Mouse (Mus musculus) forebrain, embryonic 10.5 days (tissue): ENCODE data around the gene Ccrl2. TPM values are rescaled to one million over a fixed set of nuclear protein-coding genes. Genes with fewer than 3 reads are reported as not detected.

Source experiments
- DNase-seq: peaks from one replicate; pipeline ENCODE4 v3.0.0-alpha.2; 2017; ENCODE audit warnings: low spot score; ENCODE audit errors: extremely low spot score
- H3K27ac ChIP-seq: fragments of 300-500 bp; sonication (generic); 2 replicates; pipeline ENCODE4 v1.5.1; 2016; ENCODE audit warnings: mild to moderate bottlenecking
- H3K27me3 ChIP-seq: fragments of 300-500 bp; sonication (generic); 2 replicates; pipeline ENCODE4 v1.6.1; 2016; ENCODE audit warnings: mild to moderate bottlenecking; ENCODE audit not compliant: poor library complexity, severe bottlenecking
- H3K36me3 ChIP-seq: fragments of 300-500 bp; sonication (generic); replicated peaks from 2 replicates; pipeline ENCODE4 v1.6.1; 2016; ENCODE audit warnings: mild to moderate bottlenecking, moderate library complexity
- H3K4me1 ChIP-seq: fragments of 300-500 bp; sonication (generic); 2 replicates; pipeline ENCODE4 v1.6.1; 2016
- H3K4me3 ChIP-seq: fragments of 300-500 bp; sonication (generic); 2 replicates; pipeline ENCODE4 v1.5.1; 2016; ENCODE audit warnings: mild to moderate bottlenecking, moderate library complexity
- H3K9me3 ChIP-seq: fragments of 300-500 bp; sonication (generic); 2 replicates; pipeline ENCODE4 v1.6.1; 2016; ENCODE audit warnings: mild to moderate bottlenecking, moderate library complexity
- WGBS: fragments of 180-500 bp; shearing (Covaris S2); methylation state at CpG from one replicate; pipeline ENCODE4 v1.1.7; 2016; 5-methylcytosine and 5-hydroxymethylcytosine counted together
- polyA plus RNA-seq: library from polyadenylated mRNA; unstranded; fragments of >200 nt; fragmentation: Nextera tagmentation; extraction: Ambion mirVana; gene quantifications from 2 replicates; pipeline ENCODE4 v1.2.1, GENCODE M21; 2016

Ccrl2 gene
- polyA plus RNA-seq, 1 experiment from 2014 or later = 0.74 TPM

GRCm38 (mm10) chr9:111011550-111011949 lies 45.8 kb downstream of the Ccrl2 start:
- Histone ChIP-seq H3K4me3 (no peak overlapping the region), H3K4me1 (no peaks in the 10 kb centered on the region), H3K27ac (no peak overlapping the region), H3K9me3 (no peaks in the 10 kb centered on the region), H3K36me3 (no peaks in the 10 kb centered on the region), H3K27me3 (no peaks in the 10 kb centered on the region)
- DNase-seq = no peak
- WGBS = 88% methylated on average over 9 of the region's 9 CpGs

DNA sequence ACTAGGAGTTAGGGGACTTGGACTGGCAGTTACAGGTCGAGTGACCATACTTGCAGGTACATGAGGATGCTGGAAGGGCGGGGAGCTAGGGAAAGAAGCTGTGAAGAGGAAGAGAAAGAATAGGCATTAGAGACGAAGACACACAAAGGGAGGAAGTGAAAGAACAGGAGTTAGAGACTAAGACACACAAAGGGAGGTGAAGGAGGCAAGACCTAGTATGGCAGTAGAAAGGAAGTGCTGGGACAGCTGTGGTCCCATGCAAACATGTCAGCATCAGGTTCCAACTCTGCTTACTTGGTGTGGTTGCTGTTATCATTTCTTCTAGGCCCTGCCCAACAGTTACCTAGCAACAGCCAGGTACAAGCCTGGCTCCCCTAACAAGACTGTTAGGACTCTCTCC lies 47.6 kb downstream of the Ccrl2 start:
- no peaks in the 10 kb centered on the region for H3K36me3 ChIP-seq
- 75% methylated on average over 3 of the region's 3 CpGs for WGBS

GRCm38 (mm10) chr9:111006544-111006943 lies 50.8 kb downstream of the Ccrl2 start:
- no peaks in the 10 kb centered on the region for H3K36me3 ChIP-seq
- H3K4me1 ChIP-seq = no peaks in the 10 kb centered on the region
- WGBS = 88% methylated on average over 2 of the region's 2 CpGs
- H3K9me3 ChIP-seq = no peaks in the 10 kb centered on the region
- DNase-seq = no peak
- no peak overlapping the region for H3K27ac ChIP-seq
- no peak overlapping the region for H3K4me3 ChIP-seq
- H3K27me3 ChIP-seq = no peaks in the 10 kb centered on the region

More for the DNA sequence above, 47.6 kb downstream of the Ccrl2 start:
- H3K9me3 ChIP-seq = no peaks in the 10 kb centered on the region
- H3K27me3 ChIP-seq = no peaks in the 10 kb centered on the region
- no peaks in the 10 kb centered on the region for H3K4me1 ChIP-seq
- no peak for DNase-seq
- H3K4me3 ChIP-seq = no peak overlapping the region
- no peak overlapping the region for H3K27ac ChIP-seq

Other genes with a start within 250 kb of the Ccrl2 start
- gene Prss44, start 243.5 kb downstream of the Ccrl2 start, polyA plus RNA-seq = not detected in 2 replicates
- not detected in 2 replicates for gene Prss43, start 230.8 kb downstream of the Ccrl2 start, polyA plus RNA-seq
- gene Prss45, start 222.9 kb downstream of the Ccrl2 start, polyA plus RNA-seq = not detected in 2 replicates
- not detected in 2 replicates for gene Prss46, start 213.0 kb downstream of the Ccrl2 start, polyA plus RNA-seq
- gene Prss50, start 199.6 kb downstream of the Ccrl2 start, polyA plus RNA-seq = 0.76 and 1.1 TPM in 2 replicates
- 0.90 and 0.97 TPM in 2 replicates for gene Als2cl, start 177.6 kb downstream of the Ccrl2 start, polyA plus RNA-seq
- 0.14 and 0.26 TPM in 2 replicates for gene Tmie, start 177.4 kb downstream of the Ccrl2 start, polyA plus RNA-seq
- gene Fam240a, start 140.7 kb downstream of the Ccrl2 start, polyA plus RNA-seq = not detected in 2 replicates
- gene Tdgf1, start 111.4 kb downstream of the Ccrl2 start, polyA plus RNA-seq = 0.34 and 0.61 TPM in 2 replicates
- 0.09 TPM in 1 of 2 replicates, not detected in the other for gene Lrrc2, start 106.0 kb downstream of the Ccrl2 start, polyA plus RNA-seq
- 0.27 TPM in 1 of 2 replicates, not detected in the other for gene Rtp3, start 66.9 kb downstream of the Ccrl2 start, polyA plus RNA-seq
- gene Ltf, start 38.2 kb downstream of the Ccrl2 start, polyA plus RNA-seq = not detected in 2 replicates
- 41.8 and 42.1 TPM in 2 replicates for gene Lrrfip2, start 60.1 kb upstream of the Ccrl2 start, polyA plus RNA-seq
- 57.8 and 58.3 TPM in 2 replicates for gene Mlh1, start 214.3 kb upstream of the Ccrl2 start, polyA plus RNA-seq
- gene Epm2aip1, start 214.4 kb upstream of the Ccrl2 start, polyA plus RNA-seq = 28.0 and 29.7 TPM in 2 replicates